Mouse (Mus musculus) cerebellum, postnatal 36 days (tissue): ENCODE measurements at regions not wholly inside any gene's neighbourhood (a gene's known extent, or its start where the extent isn't known, plus 50 kb on each side); places are given as distances from the start of the nearest gene placed in this dataset.
A peak's percentile ranks its signal among the peaks of the same experiment; 100 is the strongest.

Experiments used
- DNase-seq, 2 experiments: peaks; one replicate each; pipeline ENCODE4 v3.0.0; 2021 to 2022; ENCODE audit warnings: mixed read lengths in 2 of 2

GRCm38 (mm10) chr17:88116321-88116720 is 51.2 kb upstream of the Fbxo11 start:
- no peak for DNase-seq

DNA sequence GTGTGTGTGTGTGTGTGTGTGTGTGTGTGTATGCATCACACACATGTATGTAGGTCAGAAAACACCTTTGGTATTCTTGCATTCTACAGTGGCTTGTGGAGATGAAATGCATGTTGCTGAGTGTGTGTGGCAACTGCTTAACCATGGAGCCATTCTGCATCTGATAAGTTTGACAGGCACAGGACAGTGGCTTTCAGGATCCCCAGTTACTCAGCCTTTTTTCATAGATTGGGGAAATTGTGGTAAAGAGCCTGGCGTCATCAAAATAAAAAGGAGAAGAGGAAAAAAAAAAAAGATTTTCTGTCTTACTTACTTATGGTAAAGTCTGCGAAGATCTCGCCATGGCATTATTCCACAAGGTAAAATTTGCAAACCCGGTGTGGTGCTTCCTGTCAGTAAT is 53.6 kb upstream of the Fbxo11 start:
- DNase-seq: no peak

DNA sequence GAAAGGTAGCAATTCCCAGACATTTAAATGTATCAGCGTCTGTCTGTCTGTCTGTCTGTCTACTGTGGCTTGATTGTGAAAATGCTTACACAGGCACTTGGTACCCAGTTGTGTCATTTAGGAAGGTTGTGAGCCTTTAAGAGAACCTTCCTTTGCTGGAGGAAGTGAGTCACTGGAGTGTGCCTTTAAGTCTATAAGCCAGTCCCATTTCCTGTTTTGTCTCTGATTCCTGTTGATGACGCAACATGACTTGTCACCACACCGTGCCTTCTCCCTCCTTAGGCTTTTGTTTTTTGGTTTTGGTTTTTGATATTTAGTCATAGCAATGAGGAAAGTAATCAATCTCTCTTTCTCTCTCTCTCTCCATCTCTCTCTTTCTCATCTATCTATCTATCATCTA is 58.6 kb upstream of the Fbxo11 start:
- DNase-seq: no peak

GRCm38 (mm10) chr17:88127126-88127525 is 62.0 kb upstream of the Fbxo11 start:
- DNase-seq: no peak

DNA sequence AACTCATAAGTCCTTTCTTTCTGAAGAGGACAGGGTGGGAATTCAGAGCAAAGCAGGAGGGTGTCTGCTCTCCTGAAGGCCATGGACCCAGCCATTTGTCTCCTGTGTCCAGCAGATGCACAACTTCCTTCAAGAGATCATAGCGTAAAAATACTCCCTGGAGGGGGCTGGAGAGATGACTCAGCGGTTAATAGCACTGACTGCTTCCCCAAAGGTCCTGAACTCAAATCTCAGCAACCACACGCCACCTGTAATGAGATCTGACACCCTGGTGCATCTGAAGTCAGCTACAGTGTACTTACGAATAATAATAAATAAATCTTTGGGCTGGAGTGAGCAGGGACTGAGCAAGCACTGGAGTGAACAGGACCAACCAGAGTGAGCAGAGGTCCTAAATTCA is 66.2 kb upstream of the Fbxo11 start:
- no peak for DNase-seq

- no peak for DNase-seq
Measured at GRCm38 (mm10) chr17:88131980-88132379, 66.9 kb upstream of the Fbxo11 start.

DNA sequence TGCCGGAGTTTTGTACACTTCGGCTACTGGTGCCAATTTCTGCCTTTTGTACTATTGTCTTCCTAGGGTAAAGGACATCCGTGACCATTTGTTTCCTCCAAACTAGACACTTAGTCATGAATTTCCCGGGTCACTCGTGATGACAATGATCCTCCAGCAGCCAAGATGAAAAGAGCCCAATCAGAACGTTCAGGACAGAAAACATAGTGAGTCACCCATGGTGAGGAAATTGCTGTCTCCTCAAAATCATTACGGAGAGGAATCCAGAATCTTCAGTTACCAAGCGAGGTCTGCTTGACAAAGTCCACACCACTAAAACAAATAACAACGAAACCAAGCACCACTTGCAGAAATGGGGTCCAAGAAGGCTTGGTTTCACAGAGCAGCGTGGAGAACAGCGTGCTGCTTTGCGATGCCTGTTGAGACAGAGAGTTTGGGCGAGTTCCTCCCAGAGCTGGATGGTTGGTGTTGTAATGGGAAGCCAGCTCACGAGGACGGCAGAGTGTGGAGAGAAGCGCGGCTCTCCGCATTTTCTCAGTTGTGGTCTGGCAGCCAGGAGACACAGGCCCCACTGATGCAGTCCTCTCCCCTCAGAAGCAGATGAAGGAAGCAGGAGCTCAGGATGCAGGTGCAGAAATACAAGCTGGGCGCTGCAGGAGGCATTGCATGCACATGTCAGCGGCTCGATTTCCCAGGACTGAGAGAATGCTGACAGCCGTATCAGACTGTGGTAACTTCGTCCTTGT is 67.7 kb upstream of the Fbxo11 start:
- no peak for DNase-seq

GRCm38 (mm10) chr17:88134546-88134945 is 69.5 kb upstream of the Fbxo11 start:
- DNase-seq: no peak

DNA sequence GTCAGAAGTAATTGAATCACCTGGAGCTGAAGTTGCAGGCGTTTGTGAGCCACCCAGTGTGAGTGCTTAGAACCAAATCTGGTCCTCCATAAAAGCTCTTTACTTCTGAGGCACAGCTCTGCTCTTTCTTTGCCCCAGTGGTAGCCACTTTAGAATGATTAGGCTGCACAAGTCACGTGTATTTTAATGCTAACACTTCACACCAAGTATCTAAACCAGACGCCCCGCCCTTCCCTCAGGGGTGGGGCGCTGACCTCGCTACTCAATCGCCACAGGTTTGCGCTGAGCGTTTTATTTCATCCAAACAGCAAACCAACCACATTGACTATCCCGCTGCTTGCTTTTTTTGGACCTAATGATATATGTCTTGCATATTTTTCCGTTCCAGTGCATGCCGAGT is 76.4 kb upstream of the Fbxo11 start:
- DNase-seq: no peak

DNA sequence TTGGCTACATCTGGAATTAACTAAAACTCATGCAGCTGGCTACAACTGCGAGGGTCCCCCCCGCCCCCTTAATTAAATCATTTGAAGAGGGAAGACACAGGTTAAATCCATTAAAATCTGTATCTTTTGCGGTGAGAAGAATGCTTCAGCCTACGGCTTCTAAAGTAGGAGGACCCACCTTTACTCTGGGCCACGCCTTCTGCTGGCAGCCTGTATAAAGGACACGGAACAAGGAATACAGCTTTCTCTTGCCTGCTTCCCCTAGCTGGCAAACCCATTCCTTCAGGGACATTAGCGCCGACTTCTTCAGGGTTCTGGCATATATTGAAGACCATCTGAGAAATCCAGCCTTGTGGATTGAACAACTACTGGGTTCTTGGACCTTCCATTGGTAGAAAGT is 76.9 kb upstream of the Fbxo11 start:
- no peak for DNase-seq

DNA sequence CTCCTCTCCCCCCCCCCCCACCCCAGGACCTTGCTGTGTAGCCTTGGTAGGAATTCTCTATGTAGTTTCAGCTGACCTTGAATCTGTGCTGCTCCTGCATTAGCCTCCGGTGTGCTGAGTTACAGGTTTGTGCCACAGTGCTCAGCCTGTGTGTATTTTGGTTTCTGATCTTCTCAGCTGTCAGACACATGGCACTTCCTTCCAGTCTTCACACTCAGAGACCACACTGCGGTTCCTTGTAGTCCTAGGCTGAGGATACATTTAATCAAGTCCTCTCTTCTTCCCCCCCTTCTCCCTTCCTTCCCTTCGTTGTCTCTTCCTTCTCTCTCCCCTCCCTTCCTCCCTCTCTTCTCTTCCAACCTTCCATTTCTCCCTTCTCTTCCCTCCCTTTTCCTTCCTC is 77.7 kb upstream of the Fbxo11 start:
- no peak for DNase-seq

- DNase-seq: no peak
Measured at GRCm38 (mm10) chr17:88143378-88143943, 78.4 kb upstream of the Fbxo11 start.

DNA sequence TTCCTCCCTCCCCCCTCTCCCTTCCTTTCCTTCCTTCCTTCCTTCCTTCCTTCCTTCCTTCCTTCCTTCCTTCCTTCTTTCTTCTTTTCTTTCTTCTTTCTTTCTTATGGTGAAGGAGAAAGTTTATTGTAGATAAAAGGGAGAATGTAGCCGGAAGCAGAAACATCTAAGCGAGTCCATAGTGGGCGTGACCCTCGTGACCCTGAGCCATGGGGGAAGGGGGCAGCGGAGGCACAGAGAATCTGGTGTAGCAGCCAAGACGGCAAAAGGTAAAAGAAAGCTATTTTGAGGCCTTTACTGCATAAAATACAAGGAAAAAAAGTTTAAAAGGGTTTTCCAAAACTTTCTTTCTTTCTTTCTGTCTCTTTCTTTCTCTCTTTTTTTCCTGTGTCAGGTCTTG is 93.5 kb upstream of the Fbxo11 start:
- no peak for DNase-seq

- DNase-seq: peak in 1 of 2 experiments; percentile 21
Measured at GRCm38 (mm10) chr17:88159212-88159668, 94.1 kb upstream of the Fbxo11 start.

DNA sequence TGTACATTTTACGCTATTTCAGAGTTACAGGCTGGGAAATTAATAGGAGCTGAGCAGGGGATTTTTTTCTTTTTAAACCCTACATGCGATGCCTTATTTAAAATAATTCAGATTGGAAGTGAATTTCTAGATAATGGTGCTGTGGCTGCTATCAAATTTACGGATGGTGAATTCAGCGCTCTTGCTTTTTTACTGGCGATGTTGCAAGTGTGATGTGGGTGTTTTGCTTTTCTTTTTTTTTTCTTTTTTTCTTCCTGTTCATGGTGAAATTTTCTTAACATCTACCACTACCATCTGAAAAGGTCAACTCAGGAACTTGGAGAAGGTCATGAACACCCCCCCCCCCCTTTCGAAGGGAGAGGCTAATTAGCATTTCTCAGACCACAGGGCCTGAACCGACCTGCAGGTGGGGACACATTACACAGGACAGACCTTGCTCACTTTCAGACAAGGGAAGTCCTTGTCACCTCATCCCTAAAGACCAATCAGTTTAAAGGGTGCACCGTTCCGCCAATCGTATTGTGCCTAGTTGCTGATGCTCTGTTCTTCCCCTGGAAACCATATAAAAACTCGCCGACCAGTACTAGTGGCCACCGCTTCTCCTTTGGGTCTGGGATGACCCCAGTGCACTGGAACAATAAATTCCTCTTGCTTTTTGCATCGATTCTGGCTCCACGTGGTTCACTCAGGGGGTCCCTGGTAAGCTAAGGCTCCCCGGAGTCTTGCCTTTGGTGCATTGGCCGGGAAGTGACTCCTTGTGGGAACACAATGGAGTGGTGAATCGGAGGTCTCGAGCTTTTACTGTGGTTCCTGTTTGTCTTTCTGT is 95.0 kb upstream of the Fbxo11 start:
- no peak for DNase-seq

GRCm38 (mm10) chr17:88160677-88161001 is 95.5 kb upstream of the Fbxo11 start:
- DNase-seq: no peak

- DNase-seq: no peak
Measured at GRCm38 (mm10) chr17:88161766-88162165, 96.7 kb upstream of the Fbxo11 start.

GRCm38 (mm10) chr17:88164805-88165204 is 99.7 kb upstream of the Fbxo11 start:
- no peak for DNase-seq

DNA sequence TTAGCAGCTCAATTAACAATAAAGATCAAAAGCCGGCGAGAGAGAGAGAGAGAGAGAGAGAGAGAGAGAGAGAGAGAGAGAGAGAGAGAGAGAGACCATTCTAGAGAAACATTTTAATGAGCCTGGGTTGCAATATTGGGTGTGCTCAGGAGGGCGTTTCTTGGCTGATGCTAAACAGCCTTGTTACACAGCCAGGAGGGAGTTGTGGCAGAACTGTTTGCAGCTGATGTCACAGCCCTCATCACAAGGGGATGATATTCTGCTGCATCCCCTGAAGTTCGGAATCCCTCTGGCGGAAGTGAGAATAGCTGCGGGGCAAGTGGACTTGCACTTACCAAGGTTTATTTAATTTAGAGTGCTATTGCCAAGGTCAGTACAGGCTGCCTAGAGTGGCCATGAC is 100.7 kb upstream of the Fbxo11 start:
- DNase-seq: no peak

DNA sequence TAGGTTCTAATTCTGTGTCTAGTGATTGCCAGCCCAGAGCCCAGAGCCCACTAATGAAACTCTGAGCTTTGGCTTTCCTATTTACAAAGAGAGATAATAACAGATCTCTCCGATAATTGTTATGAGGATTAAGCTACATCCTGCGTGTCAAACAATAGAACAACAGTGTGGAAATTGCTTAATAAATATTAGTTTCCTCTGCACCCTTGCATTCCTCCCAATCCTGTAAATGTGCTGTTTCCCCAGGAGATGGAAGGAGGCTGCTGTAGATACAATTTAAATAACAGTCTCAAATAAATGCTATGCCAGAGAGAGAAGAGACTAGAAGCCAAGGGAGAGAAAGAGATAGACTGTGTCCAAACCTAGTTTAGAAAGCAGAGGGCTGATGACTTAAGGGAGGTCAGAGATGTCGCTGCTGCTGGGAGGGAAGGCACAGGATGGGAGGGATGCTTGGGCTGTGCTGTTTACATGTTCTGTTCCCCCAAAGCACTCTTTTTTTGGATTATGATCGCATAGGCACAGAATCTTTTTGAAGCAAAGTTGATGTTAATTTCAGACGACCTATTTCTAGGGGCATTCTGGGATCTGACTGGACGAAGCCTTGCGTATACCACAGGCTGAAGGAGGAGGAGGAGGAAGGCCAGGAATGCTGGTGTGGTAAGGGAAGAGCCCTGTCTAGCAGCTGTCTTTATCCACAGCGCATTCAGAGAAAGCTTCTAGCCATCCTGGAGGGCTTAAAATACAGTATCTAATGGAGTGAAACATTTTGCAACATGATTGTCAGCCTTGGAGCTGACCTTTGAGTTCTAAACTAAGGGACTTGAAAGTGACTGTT is 103.4 kb upstream of the Fbxo11 start:
- no peak for DNase-seq

GRCm38 (mm10) chr17:88171606-88172005 is 106.5 kb upstream of the Fbxo11 start:
- no peak for DNase-seq

GRCm38 (mm10) chr17:88173354-88174032 is 108.4 kb upstream of the Fbxo11 start:
- DNase-seq: no peak
